Mouse (Mus musculus) forebrain, postnatal 0 days (tissue): ENCODE data around the gene Ret. TPM values are rescaled to one million over a fixed set of nuclear protein-coding genes. Genes with fewer than 3 reads are reported as not detected.
A peak's percentile ranks its signal among the peaks of the same experiment; 100 is the strongest.

ENCODE experiments used
- ATAC-seq: fragments of 200-750 bp; cut with Nextera tagmentation; 2 replicates; pipeline ENCODE4 v1.8.0; 2017; ENCODE audit warnings: mild to moderate bottlenecking, moderate library complexity
- DNase-seq: peaks from one replicate; pipeline ENCODE4 v3.0.0-alpha.2; 2015
- H3K27ac ChIP-seq: fragments of 300-500 bp; sonication (generic); 2 replicates; pipeline ENCODE4 v1.5.1; 2014; ENCODE audit warnings: low read depth, mild to moderate bottlenecking, antibody characterized with exemption, low read length, moderate library complexity, mixed read lengths
- H3K27me3 ChIP-seq: fragments of 300-500 bp; sonication (generic); 2 replicates; pipeline ENCODE4 v1.6.1; 2014; ENCODE audit warnings: mild to moderate bottlenecking, low read length, mixed read lengths; ENCODE audit not compliant: insufficient read depth
- H3K36me3 ChIP-seq: fragments of 300-500 bp; sonication (generic); 2 replicates; pipeline ENCODE4 v1.6.1; 2014; ENCODE audit warnings: mild to moderate bottlenecking, moderate library complexity; ENCODE audit not compliant: insufficient read depth
- H3K4me1 ChIP-seq: fragments of 300-500 bp; sonication (generic); 2 replicates; pipeline ENCODE4 v1.6.1; 2014; ENCODE audit warnings: antibody characterized with exemption; ENCODE audit not compliant: insufficient read depth
- H3K4me2 ChIP-seq: fragments of 300-500 bp; sonication (generic); 2 replicates; pipeline ENCODE4 v1.6.1; 2014; ENCODE audit warnings: low read depth, mild to moderate bottlenecking, moderate library complexity
- H3K4me3 ChIP-seq: fragments of 300-500 bp; sonication (generic); 2 replicates; pipeline ENCODE4 v1.5.1; 2014; ENCODE audit warnings: low read depth, low read length, mixed read lengths
- H3K9ac ChIP-seq: fragments of 300-500 bp; sonication (generic); 2 replicates; pipeline ENCODE4 v1.6.1; 2014; ENCODE audit warnings: mild to moderate bottlenecking
- H3K9me3 ChIP-seq: fragments of 300-500 bp; sonication (generic); 2 replicates; pipeline ENCODE4 v1.6.1; 2016; ENCODE audit warnings: low read length
- CTCF ChIP-seq: sonication (generic); IDR thresholded peaks from 2 replicates; pipeline ENCODE4 v1.5.1; 2016; ENCODE audit warnings: antibody characterized with exemption, control low read depth, low read depth
- WGBS: fragments of 180-500 bp; shearing (Covaris S2); extraction: QIAGEN DNeasy Blood & Tissue Kit; methylation state at CpG from one replicate; pipeline ENCODE4 v1.1.7; 2014; 5-methylcytosine and 5-hydroxymethylcytosine counted together
- polyA plus RNA-seq: library from polyadenylated mRNA; unstranded; fragments of >200 nt; fragmentation: Nextera tagmentation; extraction: Ambion mirVana; gene quantifications from 2 replicates; pipeline ENCODE4 v1.2.1, GENCODE M21; 2015
- total RNA-seq: library from RNA; depleted of rRNA; stranded (reverse); fragments of >200 nt; gene quantifications from 2 replicates; pipeline ENCODE4 v1.2.3, GENCODE M21; 2014

Ret gene
- total and polyA plus RNA-seq, 2 experiments from 2014 or later: 3.8 to 11.3 TPM

DNA sequence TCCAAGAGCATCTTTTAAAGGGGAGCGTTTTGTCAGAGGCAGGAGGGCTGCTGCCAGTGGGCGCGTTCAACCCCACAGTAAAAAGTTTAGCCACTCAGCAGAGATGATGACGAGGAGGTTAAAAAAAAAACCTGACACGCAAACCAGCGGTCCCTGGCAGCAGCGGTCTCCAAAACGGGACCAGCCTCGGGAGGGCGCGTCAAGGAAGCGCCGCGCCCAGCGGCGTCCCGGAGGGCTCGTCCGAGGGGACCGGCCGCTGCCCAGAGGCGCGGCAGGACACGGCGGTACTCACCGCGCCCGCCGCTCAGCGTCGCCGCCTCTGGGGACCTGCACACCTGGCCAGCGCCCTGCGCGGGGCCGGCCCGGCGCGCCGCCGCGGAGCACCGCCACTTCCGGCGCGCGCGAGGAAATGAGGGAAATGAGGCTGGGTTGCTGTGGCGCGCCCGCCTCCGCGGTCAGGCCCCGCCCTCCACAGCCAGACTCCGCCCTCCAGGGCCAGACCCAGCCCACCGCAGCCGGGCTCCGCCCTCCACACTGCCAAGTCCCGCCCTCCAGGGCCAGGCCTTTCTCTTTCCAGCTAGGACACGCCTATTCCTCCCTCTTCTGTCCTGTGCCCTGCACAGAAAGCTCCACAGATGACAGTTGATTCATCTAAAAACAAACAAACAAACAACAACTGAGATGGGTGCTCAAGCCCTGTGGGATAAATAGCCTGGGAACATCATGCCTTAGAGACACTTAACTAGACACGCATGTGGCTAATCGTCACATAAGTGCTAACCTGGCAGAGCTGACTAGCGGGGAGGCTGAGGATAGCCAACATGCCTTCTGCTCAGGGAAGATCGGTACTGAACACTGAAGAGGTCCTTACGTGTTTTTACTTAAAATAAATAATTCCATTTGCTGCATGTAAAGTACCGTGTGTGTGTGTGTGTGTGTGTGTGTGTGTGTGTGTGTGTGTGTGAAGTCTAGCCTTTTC lies 58.5 kb downstream of the Ret start, which contains the start of gene Csgalnact2:
Gene Csgalnact2, minus strand, starts transcription at position 410 of the 979 bp plus-strand sequence.
- Histone ChIP-seq H3K27me3 (no peaks in the 10 kb centered on the region), H3K27ac (peak within 1 kb of the TSS; percentile 79), H3K4me2 (peak within 1 kb of the TSS; percentile 74), H3K4me1 (no peaks in the 10 kb centered on the region), H3K9me3 (no peaks in the 10 kb centered on the region), H3K36me3 (no peaks in the 10 kb centered on the region), H3K4me3 (peak within 1 kb of the TSS; percentile 75), H3K9ac (peak within 1 kb of the TSS; percentile 73)
- peak; percentile 27 for TF ChIP-seq CTCF
- DNase-seq: peak; percentile 91
- peak; percentile 99 for ATAC-seq
- WGBS: 4% methylated on average over 66 of the region's 66 CpGs

- WGBS: 81% methylated on average over 2 of the region's 2 CpGs
- no peak for TF ChIP-seq CTCF
- Histone ChIP-seq H3K27ac (no peak overlapping the region), H3K36me3 (no peaks in the 10 kb centered on the region), H3K9me3 (no peaks in the 10 kb centered on the region), H3K4me1 (no peaks in the 10 kb centered on the region), H3K9ac (no peak overlapping the region), H3K4me3 (no peak overlapping the region), H3K27me3 (no peaks in the 10 kb centered on the region), H3K4me2 (no peak overlapping the region)
- ATAC-seq (no peak), DNase-seq (no peak)
Measured at GRCm38 (mm10) chr6:118137148-118137547, 60.4 kb downstream of the Ret start.

DNA sequence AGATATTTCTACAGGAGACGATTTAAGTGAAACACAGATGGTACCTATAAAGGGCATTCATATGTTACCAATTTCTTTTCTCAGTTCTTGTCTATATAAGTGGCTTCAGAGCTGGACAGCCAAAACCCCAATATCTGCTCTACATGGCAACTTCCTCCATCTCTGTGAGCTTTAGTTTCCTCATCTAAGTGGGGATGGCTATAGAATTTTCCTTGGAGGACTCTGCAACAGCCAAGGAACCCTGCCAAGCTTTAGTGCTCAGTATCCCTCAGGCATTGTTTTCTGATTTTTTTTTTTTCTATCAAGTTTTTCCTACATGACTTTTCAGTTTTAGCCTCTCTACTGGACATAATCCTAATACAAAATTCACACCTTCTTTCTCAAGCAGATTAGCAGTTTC lies 63.1 kb downstream of the Ret start:
- Histone ChIP-seq H3K4me3 (no peak overlapping the region), H3K9me3 (no peaks in the 10 kb centered on the region), H3K36me3 (no peaks in the 10 kb centered on the region), H3K4me1 (no peaks in the 10 kb centered on the region), H3K27ac (no peak overlapping the region), H3K4me2 (no peak overlapping the region), H3K9ac (no peak overlapping the region), H3K27me3 (no peaks in the 10 kb centered on the region)
- no peak for TF ChIP-seq CTCF
- ATAC-seq: no peak
- DNase-seq: no peak
- 85% methylated on average over 1 of the region's 1 CpGs for WGBS

DNA sequence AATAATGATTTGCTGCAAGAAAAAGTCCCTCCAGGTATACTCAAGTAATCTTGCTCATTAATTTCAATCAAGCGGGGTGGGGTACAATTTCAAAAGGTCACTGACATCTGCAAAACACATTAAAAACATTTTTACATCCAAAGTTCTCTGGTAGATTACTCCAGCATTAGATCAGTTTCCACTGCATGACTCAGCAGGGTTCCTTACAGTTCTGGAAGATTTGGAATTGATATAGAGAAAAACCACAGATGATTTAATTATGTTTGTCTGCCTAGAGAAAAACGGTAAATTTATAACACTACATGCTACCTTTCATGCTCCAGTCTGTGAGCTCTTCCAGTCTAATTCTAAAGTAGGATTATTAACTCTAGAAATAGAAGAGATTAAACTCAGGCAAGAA lies 67.5 kb downstream of the Ret start:
- ATAC-seq (no peak), DNase-seq (no peak)
- no peak overlapping the region for H3K4me3 ChIP-seq
- 72% methylated on average over 2 of the region's 2 CpGs for WGBS
- H3K9me3 ChIP-seq: no peaks in the 10 kb centered on the region
- no peak for TF ChIP-seq CTCF
- no peak overlapping the region for H3K27ac ChIP-seq
- no peak overlapping the region for H3K4me2 ChIP-seq
- no peaks in the 10 kb centered on the region for H3K27me3 ChIP-seq
- H3K4me1 ChIP-seq: no peaks in the 10 kb centered on the region
- 0 out of 2 replicates have a peak, but pooled peaks cover 3% of the 10 kb centered on the region for H3K36me3 ChIP-seq
- no peak overlapping the region for H3K9ac ChIP-seq

- ATAC-seq (no peak), DNase-seq (no peak)
- Histone ChIP-seq H3K27me3 (no peaks in the 10 kb centered on the region), H3K36me3 (peaks cover 15% of the 10 kb centered on the region; the same call in 1 of the 2 replicates), H3K4me2 (no peak overlapping the region), H3K9me3 (no peaks in the 10 kb centered on the region), H3K9ac (no peak overlapping the region), H3K4me3 (no peak overlapping the region), H3K27ac (no peak overlapping the region), H3K4me1 (no peaks in the 10 kb centered on the region)
- TF ChIP-seq CTCF: no peak
- 92% methylated on average over 6 of the region's 6 CpGs for WGBS
Measured at GRCm38 (mm10) chr6:118127827-118128487, 69.6 kb downstream of the Ret start.

- 89% methylated on average over 7 of the region's 7 CpGs for WGBS
- no peak for TF ChIP-seq CTCF
Measured at GRCm38 (mm10) chr6:118127198-118127597, 70.3 kb downstream of the Ret start.

GRCm38 (mm10) chr6:118126577-118126976 lies 70.9 kb downstream of the Ret start:
- Histone ChIP-seq H3K9ac (no peak overlapping the region), H3K27ac (no peak overlapping the region), H3K36me3 (peaks cover 27% of the 10 kb centered on the region), H3K27me3 (no peaks in the 10 kb centered on the region), H3K4me1 (no peaks in the 10 kb centered on the region), H3K4me3 (no peak overlapping the region), H3K9me3 (no peaks in the 10 kb centered on the region), H3K4me2 (no peak overlapping the region)
- no peak for TF ChIP-seq CTCF
- ATAC-seq (no peak), DNase-seq (no peak)

More at GRCm38 (mm10) chr6:118127198-118127597, 70.3 kb downstream of the Ret start:
- ATAC-seq (no peak), DNase-seq (no peak)
- Histone ChIP-seq H3K36me3 (peaks cover 22% of the 10 kb centered on the region), H3K4me2 (no peak overlapping the region), H3K9ac (no peak overlapping the region), H3K9me3 (no peaks in the 10 kb centered on the region), H3K4me3 (no peak overlapping the region), H3K27me3 (no peaks in the 10 kb centered on the region), H3K27ac (no peak overlapping the region), H3K4me1 (no peaks in the 10 kb centered on the region)
